Mouse (Mus musculus) limb, embryonic 11.5 days (tissue): ENCODE results near the gene Nlrc5. TPM values are rescaled to one million over a fixed set of nuclear protein-coding genes. Genes with fewer than 3 reads are reported as not detected.
"Not testable (repeated sequence)": the region's sequence is repeated elsewhere in the genome, so short reads cannot be mapped to it uniquely, and the experiment has no call there.

ENCODE experiments used
- ATAC-seq: fragments of 200-750 bp; cut with Nextera tagmentation; 2 replicates; pipeline ENCODE4 v1.8.0; 2017; ENCODE audit warnings: low read depth; ENCODE audit not compliant: insufficient number of reproducible peaks, low FRiP score, low TSS enrichment
- DNase-seq: peaks from one replicate; pipeline ENCODE4 v3.0.0-alpha.2; 2015; ENCODE audit warnings: low spot score
- H3K27ac ChIP-seq: fragments of 300-500 bp; sonication (generic); replicated peaks from 2 replicates; pipeline ENCODE4 v1.5.1; 2014; ENCODE audit warnings: low read depth, mild to moderate bottlenecking, low read length
- H3K27me3 ChIP-seq: fragments of 300-500 bp; sonication (generic); 2 replicates; pipeline ENCODE4 v1.6.1; 2014; ENCODE audit warnings: mild to moderate bottlenecking, low read length, mixed read lengths; ENCODE audit not compliant: control insufficient read depth, insufficient read depth
- H3K36me3 ChIP-seq: fragments of 300-500 bp; sonication (generic); 2 replicates; pipeline ENCODE4 v1.6.1; 2014; ENCODE audit warnings: mild to moderate bottlenecking, low read length, moderate library complexity, mixed read lengths; ENCODE audit not compliant: control insufficient read depth, insufficient read depth
- H3K4me1 ChIP-seq: fragments of 300-500 bp; sonication (generic); 2 replicates; pipeline ENCODE4 v1.6.1; 2014; ENCODE audit warnings: low read length, mixed read lengths; ENCODE audit not compliant: control insufficient read depth, insufficient read depth
- H3K4me2 ChIP-seq: fragments of 300-500 bp; sonication (generic); 2 replicates; pipeline ENCODE4 v1.6.1; 2014; ENCODE audit warnings: low read depth, mild to moderate bottlenecking, moderate library complexity; ENCODE audit not compliant: severe bottlenecking
- H3K4me3 ChIP-seq: fragments of 300-500 bp; sonication (generic); 2 replicates; pipeline ENCODE4 v1.5.1; 2014; ENCODE audit warnings: low read depth, low read length
- H3K9ac ChIP-seq: fragments of 300-500 bp; sonication (generic); 2 replicates; pipeline ENCODE4 v1.6.1; 2014; ENCODE audit warnings: mild to moderate bottlenecking, low read length
- H3K9me3 ChIP-seq: fragments of 300-500 bp; sonication (generic); 2 replicates; pipeline ENCODE4 v1.6.1; 2016; ENCODE audit warnings: low read length; ENCODE audit not compliant: control insufficient read depth
- WGBS: fragments of 180-500 bp; shearing (Covaris S2); extraction: QIAGEN DNeasy Blood & Tissue Kit; methylation state at CpG from one replicate; pipeline ENCODE4 v1.1.7; 2014; 5-methylcytosine and 5-hydroxymethylcytosine counted together
- polyA plus RNA-seq: library from polyadenylated mRNA; unstranded; fragments of >200 nt; fragmentation: Nextera tagmentation; extraction: Ambion mirVana; gene quantifications from 2 replicates; pipeline ENCODE4 v1.2.1, GENCODE M21; 2014

The Nlrc5 gene
- polyA plus RNA-seq, 1 experiment from 2014 or later = 0.24 TPM

GRCm38 (mm10) chr8:94390910-94391309 lies 43.2 kb upstream of the Nlrc5 start:
- H3K27me3 ChIP-seq = no peaks in the 10 kb centered on the region
- DNase-seq (no peak), ATAC-seq (no peak)
- H3K4me3 ChIP-seq = no peak overlapping the region
- no peak overlapping the region for H3K9ac ChIP-seq
- H3K36me3 ChIP-seq = peaks cover 23% of the 10 kb centered on the region
- no peaks in the 10 kb centered on the region for H3K4me1 ChIP-seq
- WGBS = 94% methylated on average over 8 of the region's 8 CpGs
- H3K9me3 ChIP-seq = no peaks in the 10 kb centered on the region
- H3K4me2 ChIP-seq = no peak overlapping the region
- H3K27ac ChIP-seq = no peak overlapping the region

DNA sequence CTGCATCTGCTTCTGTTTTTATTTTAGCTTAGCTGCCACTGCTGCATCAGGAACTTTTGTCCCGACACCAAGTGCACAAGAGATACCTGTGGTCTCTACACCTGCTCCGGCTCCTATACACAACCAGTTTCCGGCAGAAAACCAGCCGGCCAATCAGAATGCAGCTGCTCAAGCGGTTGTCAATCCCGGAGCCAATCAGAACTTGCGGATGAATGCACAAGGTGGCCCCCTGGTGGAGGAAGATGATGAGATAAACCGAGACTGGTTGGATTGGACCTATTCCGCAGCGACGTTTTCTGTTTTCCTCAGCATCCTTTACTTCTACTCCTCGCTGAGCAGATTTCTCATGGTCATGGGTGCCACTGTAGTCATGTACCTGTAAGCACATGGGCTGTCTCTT lies 42.0 kb upstream of the Nlrc5 start:
- no peaks in the 10 kb centered on the region for H3K9me3 ChIP-seq
- no peak overlapping the region for H3K4me3 ChIP-seq
- no peaks in the 10 kb centered on the region for H3K27me3 ChIP-seq
- H3K4me2 ChIP-seq = no peak overlapping the region
- H3K27ac ChIP-seq = no peak overlapping the region
- H3K9ac ChIP-seq = no peak overlapping the region
- WGBS = 83% methylated on average over 12 of the region's 12 CpGs
- H3K36me3 ChIP-seq = peaks cover 23% of the 10 kb centered on the region
- peak; percentile 48 for DNase-seq
- ATAC-seq = no peak
- no peaks in the 10 kb centered on the region for H3K4me1 ChIP-seq

DNA sequence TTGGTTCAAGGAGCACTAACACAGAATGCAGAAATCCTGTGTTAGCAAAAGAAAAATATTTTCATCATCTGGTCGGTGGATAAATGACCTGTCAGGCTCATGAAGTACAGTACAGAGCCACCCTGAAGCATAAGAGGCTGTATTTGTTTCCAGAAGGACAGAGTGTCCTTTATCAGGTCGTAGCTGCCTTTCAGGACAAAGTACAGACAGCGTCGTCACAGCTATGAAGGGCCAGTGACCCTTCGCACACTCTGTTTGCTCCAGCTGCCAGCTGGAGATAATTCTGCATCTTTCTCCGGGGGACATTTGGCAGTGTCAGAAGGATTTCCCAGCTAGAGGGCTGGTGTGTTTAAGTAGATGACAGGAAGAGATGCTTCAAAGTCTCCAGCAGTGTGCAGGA lies 41.5 kb upstream of the Nlrc5 start:
- ATAC-seq (no peak), DNase-seq (no peak)
- Histone ChIP-seq H3K27me3 (no peaks in the 10 kb centered on the region), H3K27ac (no peak overlapping the region), H3K9ac (no peak overlapping the region), H3K4me2 (no peak overlapping the region), H3K9me3 (no peaks in the 10 kb centered on the region), H3K4me3 (no peak overlapping the region), H3K36me3 (peaks cover 23% of the 10 kb centered on the region), H3K4me1 (no peaks in the 10 kb centered on the region)
- WGBS = 88% methylated on average over 6 of the region's 6 CpGs

DNA sequence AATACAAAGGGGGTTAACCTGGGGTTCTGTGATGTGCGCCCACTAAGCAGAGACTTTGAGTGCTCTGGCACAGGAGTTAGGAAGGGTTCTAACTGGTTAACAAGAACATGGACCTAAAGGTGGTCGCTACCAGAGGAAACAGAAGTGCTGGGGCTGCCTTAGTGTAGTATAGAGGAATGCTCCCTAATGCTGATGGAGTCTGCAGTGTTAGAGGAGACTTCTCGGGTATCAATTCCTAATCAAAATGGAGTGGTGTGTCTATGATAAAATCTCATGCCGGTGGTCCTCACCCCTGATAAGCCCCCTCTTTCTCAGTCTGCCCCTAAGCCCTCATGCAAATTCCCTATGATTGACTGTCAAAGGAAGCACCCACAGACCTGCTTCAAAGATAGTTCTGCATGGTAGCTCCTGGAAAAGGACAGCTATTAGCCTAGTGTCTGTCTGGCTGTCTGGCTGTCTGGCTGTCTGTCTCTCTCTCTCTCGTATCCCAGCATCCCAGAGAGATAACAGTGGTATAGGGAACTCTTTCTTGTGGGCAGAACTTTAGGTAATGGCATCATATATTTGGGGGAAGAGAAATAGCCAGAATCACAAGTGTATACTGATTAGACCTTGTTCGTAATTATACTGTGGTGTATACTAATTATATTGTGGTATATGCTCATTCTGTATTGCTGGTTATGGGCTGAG lies 38.2 kb upstream of the Nlrc5 start:
- 87% methylated on average over 6 of the region's 6 CpGs for WGBS
- H3K27ac ChIP-seq = no peak overlapping the region
- ATAC-seq = no peak
- H3K4me2 ChIP-seq = no peak overlapping the region
- H3K36me3 ChIP-seq = peaks cover 14% of the 10 kb centered on the region
- DNase-seq = no peak
- H3K4me1 ChIP-seq = no peaks in the 10 kb centered on the region
- no peak overlapping the region for H3K4me3 ChIP-seq
- no peak overlapping the region for H3K9ac ChIP-seq
- no peaks in the 10 kb centered on the region for H3K9me3 ChIP-seq
- H3K27me3 ChIP-seq = no peaks in the 10 kb centered on the region

- DNase-seq (peak; percentile 61), ATAC-seq (no peak)
- Histone ChIP-seq H3K27ac (no peak overlapping the region), H3K27me3 (no peaks in the 10 kb centered on the region), H3K4me3 (no peak overlapping the region), H3K4me2 (no peak overlapping the region), H3K36me3 (peaks cover 6% of the 10 kb centered on the region; the same call in 1 of the 2 replicates), H3K9ac (no peak overlapping the region), H3K4me1 (no peaks in the 10 kb centered on the region), H3K9me3 (no peaks in the 10 kb centered on the region)
- WGBS = 66% methylated on average over 11 of the region's 11 CpGs
These were observed 37.0 kb upstream of the Nlrc5 start for GRCm38 (mm10) chr8:94396964-94397657.

DNA sequence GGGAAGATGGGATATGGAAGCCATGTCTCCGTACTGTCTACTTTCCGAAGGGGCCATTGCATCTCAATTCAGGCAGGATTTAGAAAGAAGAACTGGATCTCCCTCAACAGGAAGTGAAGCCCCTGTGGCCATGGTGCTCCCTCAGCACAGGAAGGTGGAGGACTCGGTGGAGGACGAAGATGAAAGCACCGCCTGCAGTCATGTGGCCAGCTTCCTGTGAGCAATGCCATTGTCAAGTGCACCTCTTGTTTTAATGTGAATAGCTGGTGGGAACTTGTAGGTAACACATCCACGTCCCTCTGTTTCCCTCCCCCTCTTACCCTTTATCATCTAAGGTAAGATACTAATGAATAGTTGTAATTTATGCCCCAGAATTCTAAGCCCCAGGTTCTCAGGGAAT lies 35.6 kb upstream of the Nlrc5 start:
- Histone ChIP-seq H3K27me3 (no peaks in the 10 kb centered on the region), H3K4me2 (no peak overlapping the region), H3K9me3 (no peaks in the 10 kb centered on the region), H3K27ac (no peak overlapping the region), H3K4me3 (no peak overlapping the region), H3K36me3 (peaks cover 3% of the 10 kb centered on the region; the same call in 1 of the 2 replicates), H3K9ac (no peak overlapping the region), H3K4me1 (no peaks in the 10 kb centered on the region)
- ATAC-seq (no peak), DNase-seq (no peak)
- 84% methylated on average over 6 of the region's 6 CpGs for WGBS

DNA sequence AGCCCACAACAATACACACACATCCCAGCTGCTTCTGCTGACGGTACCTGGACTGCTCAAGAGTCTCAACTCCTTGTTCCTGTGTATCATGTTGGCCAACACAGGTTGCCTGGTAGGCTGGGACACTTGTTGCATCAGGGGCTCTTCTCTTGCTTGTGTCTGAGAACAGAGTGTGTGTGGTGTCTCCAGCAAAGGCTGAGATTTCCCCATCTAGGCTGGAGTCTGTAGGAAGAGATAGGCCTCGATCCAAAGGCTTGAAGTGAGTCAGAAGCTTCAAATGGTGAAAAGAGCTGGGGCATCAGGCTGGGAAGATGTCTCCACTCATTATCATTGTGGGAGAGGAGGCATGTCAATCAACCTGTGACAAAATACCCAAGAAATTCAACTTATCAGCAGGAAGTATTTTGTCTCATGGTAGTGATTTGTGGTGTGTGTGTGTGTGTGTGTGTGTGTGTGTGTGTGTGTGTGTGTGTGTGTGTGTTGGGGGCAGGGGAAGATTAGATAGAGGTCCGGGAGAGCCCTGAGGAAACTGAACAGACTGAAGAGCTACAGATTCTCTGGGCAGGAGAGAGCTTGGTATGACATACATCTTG lies 34.7 kb upstream of the Nlrc5 start:
- Histone ChIP-seq H3K36me3 (peaks cover 3% of the 10 kb centered on the region; the same call in 1 of the 2 replicates), H3K4me3 (no peak overlapping the region), H3K4me1 (no peaks in the 10 kb centered on the region), H3K9ac (no peak overlapping the region), H3K27me3 (no peaks in the 10 kb centered on the region), H3K27ac (no peak overlapping the region), H3K9me3 (no peaks in the 10 kb centered on the region), H3K4me2 (no peak overlapping the region)
- ATAC-seq = no peak
- DNase-seq = no peak
- 82% methylated on average over 3 of the region's 3 CpGs for WGBS

GRCm38 (mm10) chr8:94399957-94400356 lies 34.2 kb upstream of the Nlrc5 start:
- not testable (repeated sequence) for H3K4me3 ChIP-seq, H3K4me2 ChIP-seq, DNase-seq, ATAC-seq, H3K9ac ChIP-seq, H3K27ac ChIP-seq, H3K27me3 ChIP-seq, H3K4me1 ChIP-seq, H3K36me3 ChIP-seq, H3K9me3 ChIP-seq
- 82% methylated on average over 2 of the region's 2 CpGs for WGBS
